Mouse (Mus musculus) hindbrain, embryonic 12.5 days (tissue): ENCODE measurements around the gene Snx11. TPM values are rescaled to one million over a fixed set of nuclear protein-coding genes. Genes with fewer than 3 reads are reported as not detected.

Source experiments
- ATAC-seq: fragments of 200-750 bp; cut with Nextera tagmentation; 2 replicates; pipeline ENCODE4 v1.8.0; 2017; ENCODE audit warnings: moderate TSS enrichment; ENCODE audit not compliant: low FRiP score
- H3K27ac ChIP-seq: fragments of 300-500 bp; sonication (generic); 2 replicates; pipeline ENCODE4 v1.5.1; 2016; ENCODE audit warnings: mild to moderate bottlenecking
- H3K27me3 ChIP-seq: fragments of 300-500 bp; sonication (generic); 2 replicates; pipeline ENCODE4 v1.6.1; 2016; ENCODE audit warnings: mild to moderate bottlenecking
- H3K36me3 ChIP-seq: fragments of 300-500 bp; sonication (generic); 2 replicates; pipeline ENCODE4 v1.6.1; 2016; ENCODE audit warnings: mild to moderate bottlenecking
- H3K4me1 ChIP-seq: fragments of 300-500 bp; sonication (generic); 2 replicates; pipeline ENCODE4 v1.6.1; 2016
- H3K4me2 ChIP-seq: fragments of 300-500 bp; sonication (generic); replicated peaks from 2 replicates; pipeline ENCODE4 v1.6.1; 2016; ENCODE audit warnings: mild to moderate bottlenecking
- H3K4me3 ChIP-seq: fragments of 300-500 bp; sonication (generic); 2 replicates; pipeline ENCODE4 v1.5.1; 2016; ENCODE audit warnings: mild to moderate bottlenecking
- H3K9ac ChIP-seq: fragments of 300-500 bp; sonication (generic); 2 replicates; pipeline ENCODE4 v1.6.1; 2016; ENCODE audit warnings: mild to moderate bottlenecking, moderate library complexity
- H3K9me3 ChIP-seq: fragments of 300-500 bp; sonication (generic); replicated peaks from 2 replicates; pipeline ENCODE4 v1.6.1; 2016; ENCODE audit warnings: mild to moderate bottlenecking
- WGBS: fragments of 180-500 bp; shearing (Covaris S2); methylation state at CpG from one replicate; pipeline ENCODE4 v1.1.7; 2016; 5-methylcytosine and 5-hydroxymethylcytosine counted together
- polyA plus RNA-seq: library from polyadenylated mRNA; unstranded; fragments of >200 nt; fragmentation: Nextera tagmentation; extraction: Ambion mirVana; gene quantifications from 2 replicates; pipeline ENCODE4 v1.2.1, GENCODE M21; 2016

Gene Snx11
- polyA plus RNA-seq, 1 experiment from 2014 or later = 40.5 TPM

DNA sequence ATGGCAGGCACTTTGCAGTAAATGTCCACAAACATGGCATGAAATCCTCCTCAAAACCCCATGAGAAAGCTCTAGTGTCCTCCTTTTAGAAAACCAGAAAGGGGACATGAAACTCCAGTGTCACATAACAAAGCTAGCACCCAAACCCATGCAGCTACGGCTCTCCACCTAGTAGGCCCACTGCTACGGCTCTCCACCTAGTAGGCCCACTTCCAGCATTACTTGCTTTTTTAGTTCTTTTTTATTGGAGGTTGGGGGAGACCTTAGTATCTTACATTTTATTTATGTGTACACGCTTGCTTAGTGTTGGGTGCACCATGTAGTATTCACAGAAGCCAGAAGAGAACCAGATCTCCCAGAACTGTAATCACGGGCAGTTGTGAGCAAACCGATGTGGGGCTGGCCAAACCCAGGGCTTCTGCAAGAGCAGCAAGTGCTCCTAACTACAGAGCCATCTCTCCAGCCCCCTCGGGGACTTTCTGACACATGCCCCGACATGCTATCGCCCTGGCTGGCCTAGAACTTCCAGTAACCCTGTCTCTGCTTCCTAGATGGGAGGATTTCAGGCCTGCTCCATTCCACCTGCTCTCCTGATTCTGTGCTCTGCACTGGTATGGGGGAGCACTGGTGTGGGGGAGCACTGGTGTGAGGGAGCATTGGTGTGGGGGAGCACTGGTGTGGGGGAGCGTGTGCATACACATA, 5.9 kb downstream of the Snx11 start:
- ATAC-seq = no peak
- no peak overlapping the region for H3K27ac ChIP-seq
- no peaks in the 10 kb centered on the region for H3K27me3 ChIP-seq
- no peak overlapping the region for H3K4me2 ChIP-seq
- 0 out of 2 replicates have a peak overlapping the region, but pooled peaks have one; percentile 9 for H3K9ac ChIP-seq
- H3K4me3 ChIP-seq = no peak overlapping the region
- peaks cover 56% of the 10 kb centered on the region for H3K36me3 ChIP-seq
- H3K9me3 ChIP-seq = no peaks in the 10 kb centered on the region
- WGBS = 96% methylated on average over 9 of the region's 9 CpGs
- H3K4me1 ChIP-seq = peaks cover 27% of the 10 kb centered on the region

GRCm38 (mm10) chr11:96768240-96768639, 9.1 kb downstream of the Snx11 start:
- Histone ChIP-seq H3K9me3 (no peaks in the 10 kb centered on the region), H3K4me3 (no peak overlapping the region), H3K9ac (peak overlapping the region; percentile 15; the same call in 1 of the 2 replicates), H3K27ac (peak overlapping the region; percentile 81), H3K4me2 (no peak overlapping the region), H3K4me1 (peaks cover 36% of the 10 kb centered on the region), H3K27me3 (no peaks in the 10 kb centered on the region), H3K36me3 (peaks cover 55% of the 10 kb centered on the region)
- no peak for ATAC-seq
- 62% methylated on average over 9 of the region's 9 CpGs for WGBS

- Histone ChIP-seq H3K27ac (peak overlapping the region; percentile 81), H3K9me3 (no peaks in the 10 kb centered on the region), H3K4me3 (no peak overlapping the region), H3K4me2 (no peak overlapping the region), H3K36me3 (peaks cover 43% of the 10 kb centered on the region), H3K9ac (no peak overlapping the region), H3K4me1 (peaks cover 41% of the 10 kb centered on the region), H3K27me3 (no peaks in the 10 kb centered on the region)
- WGBS = 8% methylated on average over 7 of the region's 7 CpGs
- ATAC-seq = peak; percentile 49
Observed at GRCm38 (mm10) chr11:96767096-96767495, 10.3 kb downstream of the Snx11 start.

DNA sequence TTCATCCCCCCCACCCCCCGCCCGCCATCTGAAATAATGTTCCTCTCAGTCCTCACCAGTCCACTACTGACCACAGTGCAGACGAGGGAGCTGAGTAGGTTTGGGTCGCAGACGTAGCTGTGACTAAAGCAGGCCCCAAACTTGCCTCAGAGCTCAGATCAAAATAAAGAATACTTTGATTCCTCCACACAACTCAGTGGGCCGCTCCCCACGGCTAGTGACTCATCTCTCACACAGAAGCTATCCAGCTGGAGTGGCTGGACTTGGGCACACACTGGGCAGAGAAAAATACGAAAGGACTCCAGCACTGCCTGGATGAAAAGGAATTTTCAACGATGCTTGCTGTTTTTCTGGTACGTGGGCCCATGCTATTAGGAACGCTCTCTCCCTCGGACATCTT, 10.8 kb downstream of the Snx11 start:
- Histone ChIP-seq H3K4me3 (no peak overlapping the region), H3K9me3 (no peaks in the 10 kb centered on the region), H3K4me2 (no peak overlapping the region), H3K4me1 (peaks cover 41% of the 10 kb centered on the region), H3K27ac (peak overlapping the region; percentile 81), H3K27me3 (no peaks in the 10 kb centered on the region), H3K9ac (peak overlapping the region; percentile 25; the same call in 1 of the 2 replicates), H3K36me3 (peaks cover 38% of the 10 kb centered on the region)
- 69% methylated on average over 12 of the region's 12 CpGs for WGBS
- peak; percentile 5; the same call in 1 of the 2 replicates for ATAC-seq

DNA sequence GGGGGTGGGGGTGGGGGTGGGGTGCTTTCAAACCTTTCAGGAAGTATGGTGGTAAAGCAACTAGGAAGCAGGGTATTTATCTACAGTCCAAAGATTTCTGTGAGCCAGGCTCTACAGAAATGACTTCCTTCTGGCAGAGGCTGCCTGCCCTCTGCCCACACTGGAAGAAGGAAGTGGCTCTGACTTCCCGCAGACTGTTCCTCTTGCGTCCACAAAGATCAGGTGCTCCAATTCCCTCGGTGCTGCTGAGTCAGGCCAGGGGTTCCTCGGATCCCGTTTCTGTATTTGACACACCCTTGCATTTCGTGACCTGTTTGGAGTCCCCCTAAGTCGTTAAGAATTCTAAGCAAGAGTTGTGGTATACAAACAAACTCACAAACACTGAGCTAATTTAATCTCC, 11.7 kb downstream of the Snx11 start:
- Histone ChIP-seq H3K9ac (no peak overlapping the region), H3K27ac (no peak overlapping the region), H3K27me3 (no peaks in the 10 kb centered on the region), H3K4me1 (peaks cover 41% of the 10 kb centered on the region), H3K36me3 (peaks cover 29% of the 10 kb centered on the region), H3K4me3 (no peak overlapping the region), H3K9me3 (no peaks in the 10 kb centered on the region), H3K4me2 (no peak overlapping the region)
- no peak for ATAC-seq
- 79% methylated on average over 7 of the region's 7 CpGs for WGBS

DNA sequence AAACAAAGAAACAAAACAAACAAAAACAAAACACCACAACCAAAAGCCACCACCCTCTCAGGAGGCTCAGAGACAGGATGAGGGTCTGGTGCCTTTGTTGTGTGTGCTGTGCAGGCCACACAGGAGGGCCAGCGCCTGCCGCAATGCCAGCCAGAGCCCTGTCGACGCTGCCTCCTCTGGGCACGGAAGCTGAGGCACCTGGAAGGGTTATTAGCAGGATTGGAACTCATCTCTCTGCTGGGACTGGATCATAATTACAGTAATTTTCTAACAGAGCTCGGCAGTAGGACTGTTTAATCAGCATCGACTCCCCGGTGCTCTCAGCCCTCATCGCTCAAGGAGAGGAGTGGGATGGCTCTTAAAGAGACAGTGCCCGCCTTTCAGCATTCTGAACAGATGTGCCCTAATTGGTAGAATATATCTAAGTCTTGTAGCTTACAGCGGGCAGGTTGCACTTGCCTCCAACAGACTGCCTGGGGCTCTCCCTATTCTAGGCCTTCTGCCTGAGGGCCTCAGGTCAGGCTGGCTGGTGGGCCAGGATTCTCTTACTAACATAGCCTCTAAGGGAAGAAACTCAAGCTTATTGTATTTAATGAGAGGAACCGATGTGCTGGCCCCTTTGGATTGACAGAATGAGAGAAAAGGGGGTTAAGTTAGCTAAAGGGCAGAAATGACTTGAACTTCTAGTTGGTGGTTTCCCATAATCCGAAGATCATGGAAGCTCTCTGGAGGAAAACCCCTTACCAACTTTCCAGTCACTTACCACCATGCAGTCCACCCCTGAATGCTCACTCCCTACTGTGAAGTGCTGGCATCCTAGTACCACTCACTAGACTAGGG, 12.6 kb downstream of the Snx11 start:
- Histone ChIP-seq H3K27ac (0 out of 2 replicates have a peak overlapping the region, but pooled peaks have one; percentile 52), H3K36me3 (peaks cover 20% of the 10 kb centered on the region), H3K9me3 (no peaks in the 10 kb centered on the region), H3K4me1 (peaks cover 41% of the 10 kb centered on the region), H3K9ac (peak overlapping the region; percentile 44; the same call in 1 of the 2 replicates), H3K4me2 (peak overlapping the region; percentile 36), H3K27me3 (no peaks in the 10 kb centered on the region), H3K4me3 (no peak overlapping the region)
- ATAC-seq = no peak
- WGBS = 27% methylated on average over 13 of the region's 13 CpGs

- H3K9me3 ChIP-seq = no peaks in the 10 kb centered on the region
- H3K4me2 ChIP-seq = no peak overlapping the region
- H3K4me3 ChIP-seq = no peak overlapping the region
- WGBS = 65% methylated on average over 15 of the region's 15 CpGs
- H3K27me3 ChIP-seq = no peaks in the 10 kb centered on the region
- no peak for ATAC-seq
- H3K36me3 ChIP-seq = peaks cover 2% of the 10 kb centered on the region
- no peak overlapping the region for H3K9ac ChIP-seq
- H3K4me1 ChIP-seq = peaks cover 36% of the 10 kb centered on the region
- 0 out of 2 replicates have a peak overlapping the region, but pooled peaks have one; percentile 17 for H3K27ac ChIP-seq
Observed at GRCm38 (mm10) chr11:96762742-96763470, 14.5 kb downstream of the Snx11 start.

DNA sequence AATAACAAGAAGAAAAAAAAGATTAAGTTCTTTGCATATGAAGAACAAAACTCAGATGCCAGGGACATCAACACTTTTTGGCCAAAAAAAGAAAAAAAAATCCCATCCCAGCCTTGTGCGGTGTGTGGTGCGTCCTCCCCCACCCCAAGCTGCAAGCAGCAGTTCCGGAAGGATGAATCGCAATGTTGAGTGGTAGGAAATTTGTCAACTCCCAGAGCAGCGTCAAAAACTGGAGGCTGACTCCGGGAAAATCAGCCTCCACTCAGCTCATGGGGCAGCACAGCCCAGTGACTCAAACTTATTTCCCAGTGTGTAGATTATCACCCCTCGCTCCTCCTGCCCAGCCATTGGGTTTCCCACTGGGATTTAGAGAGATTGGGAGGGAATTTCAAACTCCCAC, 15.4 kb downstream of the Snx11 start:
- ATAC-seq = no peak
- H3K27me3 ChIP-seq = no peaks in the 10 kb centered on the region
- no peak overlapping the region for H3K9ac ChIP-seq
- no peak overlapping the region for H3K4me2 ChIP-seq
- H3K9me3 ChIP-seq = no peaks in the 10 kb centered on the region
- no peak overlapping the region for H3K4me3 ChIP-seq
- peaks cover 27% of the 10 kb centered on the region for H3K4me1 ChIP-seq
- WGBS = 68% methylated on average over 7 of the region's 7 CpGs
- H3K27ac ChIP-seq = no peak overlapping the region
- no peaks in the 10 kb centered on the region for H3K36me3 ChIP-seq

DNA sequence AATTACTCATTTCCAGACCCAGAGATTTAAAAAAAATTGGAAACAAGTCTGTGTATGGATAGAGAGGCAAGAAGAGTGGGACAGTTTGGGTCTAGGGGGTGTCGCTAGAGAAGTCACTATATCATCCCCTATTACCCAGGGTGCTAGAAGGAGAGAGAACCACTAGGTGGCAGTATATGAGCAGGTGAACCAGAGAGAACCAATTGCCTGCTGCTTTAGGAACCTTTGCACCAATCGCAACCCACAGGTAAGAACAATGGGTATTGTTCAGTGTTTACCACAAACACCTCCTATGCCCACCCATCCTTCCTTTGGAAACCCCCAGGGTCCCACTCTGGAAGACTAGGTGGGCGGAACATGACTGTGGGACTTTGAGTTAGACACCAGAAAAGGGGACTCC, 17.3 kb downstream of the Snx11 start:
- H3K36me3 ChIP-seq = no peaks in the 10 kb centered on the region
- 0 out of 2 replicates have a peak, but pooled peaks cover 1% of the 10 kb centered on the region for H3K9me3 ChIP-seq
- WGBS = 41% methylated on average over 3 of the region's 3 CpGs
- no peak overlapping the region for H3K27ac ChIP-seq
- peaks cover 15% of the 10 kb centered on the region for H3K4me1 ChIP-seq
- ATAC-seq = no peak
- no peak overlapping the region for H3K4me3 ChIP-seq
- H3K4me2 ChIP-seq = no peak overlapping the region
- H3K27me3 ChIP-seq = no peaks in the 10 kb centered on the region
- no peak overlapping the region for H3K9ac ChIP-seq

DNA sequence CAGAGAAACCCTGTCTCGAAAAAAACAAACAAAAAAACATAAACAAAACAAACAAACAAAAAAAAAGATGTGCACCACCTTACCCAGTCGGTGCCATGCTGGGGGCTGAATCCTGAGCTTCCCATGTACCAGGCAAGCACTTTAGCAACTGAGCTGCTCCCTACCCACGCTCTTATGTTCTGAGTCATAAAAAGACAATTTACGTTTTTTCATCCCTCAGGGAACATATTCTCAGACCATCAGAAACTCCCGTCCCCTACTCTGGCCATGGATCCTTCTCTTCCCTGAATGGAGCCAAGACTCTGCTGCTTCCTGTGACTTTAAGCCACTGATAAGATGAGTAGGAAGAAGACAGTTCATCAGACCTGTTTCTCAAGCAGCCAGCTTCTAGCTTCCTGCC, 19.0 kb downstream of the Snx11 start:
- 0 out of 2 replicates have a peak, but pooled peaks cover 4% of the 10 kb centered on the region for H3K9me3 ChIP-seq
- H3K36me3 ChIP-seq = no peaks in the 10 kb centered on the region
- no peak overlapping the region for H3K27ac ChIP-seq
- 76% methylated on average over 5 of the region's 5 CpGs for WGBS
- no peak for ATAC-seq
- peaks cover 5% of the 10 kb centered on the region; the same call in 1 of the 2 replicates for H3K4me1 ChIP-seq
- no peak overlapping the region for H3K4me2 ChIP-seq
- no peak overlapping the region for H3K4me3 ChIP-seq
- no peaks in the 10 kb centered on the region for H3K27me3 ChIP-seq
- no peak overlapping the region for H3K9ac ChIP-seq

- H3K27me3 ChIP-seq = no peaks in the 10 kb centered on the region
- 54% methylated on average over 4 of the region's 4 CpGs for WGBS
- no peak overlapping the region for H3K9ac ChIP-seq
- ATAC-seq = no peak
- H3K4me1 ChIP-seq = no peaks in the 10 kb centered on the region
- H3K27ac ChIP-seq = no peak overlapping the region
- no peaks in the 10 kb centered on the region for H3K36me3 ChIP-seq
- H3K4me2 ChIP-seq = no peak overlapping the region
- H3K9me3 ChIP-seq = 0 out of 2 replicates have a peak, but pooled peaks cover 4% of the 10 kb centered on the region
- H3K4me3 ChIP-seq = no peak overlapping the region
Observed at GRCm38 (mm10) chr11:96757421-96757820, 19.9 kb downstream of the Snx11 start.

- Histone ChIP-seq H3K27ac (no peak overlapping the region), H3K27me3 (no peaks in the 10 kb centered on the region), H3K36me3 (no peaks in the 10 kb centered on the region), H3K4me3 (no peak overlapping the region), H3K9ac (no peak overlapping the region), H3K9me3 (0 out of 2 replicates have a peak, but pooled peaks cover 4% of the 10 kb centered on the region), H3K4me2 (no peak overlapping the region), H3K4me1 (no peaks in the 10 kb centered on the region)
- no peak for ATAC-seq
- WGBS = 95% methylated on average over 2 of the region's 2 CpGs
Observed at GRCm38 (mm10) chr11:96755298-96755697, 22.1 kb downstream of the Snx11 start.
